Mouse (Mus musculus) testis, adult 2 months (tissue): ENCODE data around the gene Fam234a. TPM values are rescaled to one million over a fixed set of nuclear protein-coding genes. Genes with fewer than 3 reads are reported as not detected.
"Not testable (repeated sequence)": the region's sequence is repeated elsewhere in the genome, so short reads cannot be mapped to it uniquely, and the experiment has no call there.

Experiments
- H3K27ac ChIP-seq: fragments of 200-500 bp; 2 replicates; pipeline ENCODE4 v1.5.1; 2012; ENCODE audit warnings: low read depth, low read length; ENCODE audit not compliant: control insufficient read depth, insufficient read depth
- H3K27me3 ChIP-seq: fragments of 200-500 bp; 2 replicates; pipeline ENCODE4 v1.6.1; 2012; ENCODE audit warnings: mild to moderate bottlenecking, low read length, moderate library complexity; ENCODE audit not compliant: control insufficient read depth, insufficient read depth
- H3K36me3 ChIP-seq: fragments of 200-500 bp; 2 replicates; pipeline ENCODE4 v1.6.1; 2012; ENCODE audit warnings: mild to moderate bottlenecking, low read length; ENCODE audit not compliant: control insufficient read depth, insufficient read depth
- H3K4me1 ChIP-seq: fragments of 200-500 bp; 2 replicates; pipeline ENCODE4 v1.6.1; 2012; ENCODE audit warnings: low read length; ENCODE audit not compliant: control insufficient read depth, insufficient read depth
- H3K4me3 ChIP-seq: fragments of 200-500 bp; 2 replicates; pipeline ENCODE4 v1.5.1; 2012; ENCODE audit warnings: low read depth, mild to moderate bottlenecking, low read length, moderate library complexity, mixed read lengths; ENCODE audit not compliant: control insufficient read depth
- CTCF ChIP-seq: fragments of 200-500 bp; IDR thresholded peaks from 2 replicates; pipeline ENCODE4 v1.5.1; 2012; ENCODE audit warnings: low read depth, mild to moderate bottlenecking, inconsistent platforms, low read length, moderate library complexity; ENCODE audit not compliant: control insufficient read depth, insufficient read depth, insufficient replicate concordance
- POLR2A ChIP-seq: fragments of 200-500 bp; IDR thresholded peaks from 2 replicates; pipeline ENCODE4 v1.6.1; 2012; ENCODE audit warnings: low read depth, mild to moderate bottlenecking, inconsistent platforms, low read length, moderate library complexity; ENCODE audit not compliant: control insufficient read depth
- polyA plus RNA-seq: library from polyadenylated mRNA; depleted of rRNA; stranded (reverse); fragments of >200 nt; gene quantifications from 2 replicates; pipeline ENCODE4 v1.2.3, GENCODE M21; 2012; rRNA removed

Gene Fam234a
- 73.8 and 74.9 TPM in 2 replicates for polyA plus RNA-seq

- no peaks in the 10 kb centered on the region for H3K36me3 ChIP-seq
- peak within 1 kb of the TSS; percentile 85 for H3K27ac ChIP-seq
- H3K27me3 ChIP-seq: no peaks in the 10 kb centered on the region
- peak; percentile 97 for TF ChIP-seq POLR2A
- no peak for TF ChIP-seq CTCF
- peak within 1 kb of the TSS; percentile 94 for H3K4me3 ChIP-seq
- H3K4me1 ChIP-seq: peaks cover 4% of the 10 kb centered on the region
Observed at GRCm38 (mm10) chr17:26244101-26244841, at the start of gene Fam234a. Gene Fam234a (minus strand): TSS chr17:26244242.

GRCm38 (mm10) chr17:26289475-26289874 lies 45.4 kb upstream of the Fam234a start:
- H3K27ac ChIP-seq: no peak overlapping the region
- TF ChIP-seq POLR2A: no peak
- TF ChIP-seq CTCF: no peak
- no peak overlapping the region for H3K4me3 ChIP-seq
- no peaks in the 10 kb centered on the region for H3K36me3 ChIP-seq
- no peaks in the 10 kb centered on the region for H3K4me1 ChIP-seq
- H3K27me3 ChIP-seq: no peaks in the 10 kb centered on the region

- Histone ChIP-seq H3K4me1 (no peaks in the 10 kb centered on the region), H3K27me3 (no peaks in the 10 kb centered on the region), H3K36me3 (peaks cover 2% of the 10 kb centered on the region), H3K27ac (no peak overlapping the region), H3K4me3 (no peak overlapping the region)
- TF ChIP-seq POLR2A (no peak), CTCF (no peak)
Observed at GRCm38 (mm10) chr17:26286199-26286955, 42.3 kb upstream of the Fam234a start.

- H3K27ac ChIP-seq: no peak overlapping the region
- H3K4me1 ChIP-seq: no peaks in the 10 kb centered on the region
- TF ChIP-seq POLR2A (no peak), CTCF (no peak; the same call in 1 of the 2 replicates)
- H3K36me3 ChIP-seq: peaks cover 11% of the 10 kb centered on the region
- no peaks in the 10 kb centered on the region for H3K27me3 ChIP-seq
- H3K4me3 ChIP-seq: no peak overlapping the region
Observed at GRCm38 (mm10) chr17:26276711-26277110, 32.7 kb upstream of the Fam234a start.

- H3K27ac ChIP-seq: no peak overlapping the region
- no peaks in the 10 kb centered on the region for H3K4me1 ChIP-seq
- TF ChIP-seq CTCF (no peak), POLR2A (no peak)
- no peak overlapping the region for H3K4me3 ChIP-seq
- H3K36me3 ChIP-seq: peaks cover 9% of the 10 kb centered on the region
- H3K27me3 ChIP-seq: no peaks in the 10 kb centered on the region
Observed at GRCm38 (mm10) chr17:26275933-26276332, 31.9 kb upstream of the Fam234a start.

GRCm38 (mm10) chr17:26272586-26272985 lies 28.5 kb upstream of the Fam234a start:
- TF ChIP-seq CTCF (no peak), POLR2A (no peak)
- H3K27ac ChIP-seq: no peak overlapping the region
- H3K36me3 ChIP-seq: peaks cover 1% of the 10 kb centered on the region; the same call in 1 of the 2 replicates

GRCm38 (mm10) chr17:26269577-26269976 lies 25.5 kb upstream of the Fam234a start:
- H3K27me3 ChIP-seq, H3K4me3 ChIP-seq, H3K36me3 ChIP-seq, H3K4me1 ChIP-seq, H3K27ac ChIP-seq: not testable (repeated sequence)

More at GRCm38 (mm10) chr17:26272586-26272985, 28.5 kb upstream of the Fam234a start:
- Histone ChIP-seq H3K27me3 (no peaks in the 10 kb centered on the region), H3K4me3 (no peak overlapping the region), H3K4me1 (no peaks in the 10 kb centered on the region)
